Mouse (Mus musculus) large intestine, adult 2 months (tissue): ENCODE data around the gene Pard3. TPM values are rescaled to one million over a fixed set of nuclear protein-coding genes. Genes with fewer than 3 reads are reported as not detected.

Source experiments
- DNase-seq: peaks from one replicate; pipeline ENCODE4 v3.0.0-alpha.2; 2012; ENCODE audit warnings: low read depth, low spot score
- WGBS: fragments of 180-500 bp; shearing (Covaris S2); methylation state at CpG from one replicate; pipeline ENCODE4 v1.1.7; 2018; 5-methylcytosine and 5-hydroxymethylcytosine counted together
- polyA plus RNA-seq: library from polyadenylated mRNA; depleted of rRNA; stranded (reverse); fragments of >200 nt; gene quantifications from 2 replicates; pipeline ENCODE4 v1.2.3, GENCODE M21; 2012

Pard3 gene
- polyA plus RNA-seq, 1 experiment = 19.0 TPM

- WGBS = 26% methylated on average over 9 of the region's 9 CpGs
- peak; percentile 33 for DNase-seq
These were observed 376.6 kb downstream of the Pard3 start for GRCm38 (mm10) chr8:127440161-127440833.

GRCm38 (mm10) chr8:127440834-127441485, 377.3 kb downstream of the Pard3 start:
- 31% methylated on average over 6 of the region's 6 CpGs for WGBS
- DNase-seq = peak; percentile 90

- 52% methylated on average over 1 of the region's 1 CpGs for WGBS
- DNase-seq = no peak
These were observed 383.7 kb downstream of the Pard3 start for GRCm38 (mm10) chr8:127447401-127447800.

GRCm38 (mm10) chr8:127449066-127449840, 385.6 kb downstream of the Pard3 start:
- 77% methylated on average over 6 of the region's 6 CpGs for WGBS
- peak; percentile 31 for DNase-seq

GRCm38 (mm10) chr8:127450954-127451668, 387.4 kb downstream of the Pard3 start:
- DNase-seq = no peak
- 94% methylated on average over 14 of the region's 14 CpGs for WGBS

GRCm38 (mm10) chr8:127452364-127452763, 388.7 kb downstream of the Pard3 start:
- no peak for DNase-seq
- 94% methylated on average over 6 of the region's 6 CpGs for WGBS

GRCm38 (mm10) chr8:127457901-127458300, 394.2 kb downstream of the Pard3 start:
- 41% methylated on average over 3 of the region's 3 CpGs for WGBS
- DNase-seq = no peak

GRCm38 (mm10) chr8:127461173-127461572, 397.5 kb downstream of the Pard3 start:
- DNase-seq = no peak
- 42% methylated on average over 3 of the region's 3 CpGs for WGBS

- no peak for DNase-seq
- WGBS = 89% methylated on average over 2 of the region's 2 CpGs
These were observed 398.8 kb downstream of the Pard3 start for GRCm38 (mm10) chr8:127462378-127462935.

GRCm38 (mm10) chr8:127464300-127464699, 400.6 kb downstream of the Pard3 start:
- DNase-seq = no peak
- 85% methylated on average over 1 of the region's 1 CpGs for WGBS

- DNase-seq = no peak
- WGBS = 73% methylated on average over 2 of the region's 2 CpGs
These were observed 408.5 kb downstream of the Pard3 start for GRCm38 (mm10) chr8:127472204-127472603.

- WGBS = 91% methylated on average over 2 of the region's 2 CpGs
- DNase-seq = no peak
These were observed 416.3 kb downstream of the Pard3 start for GRCm38 (mm10) chr8:127480003-127480402.

GRCm38 (mm10) chr8:127485618-127486017, 421.9 kb downstream of the Pard3 start:
- 57% methylated on average over 5 of the region's 5 CpGs for WGBS

GRCm38 (mm10) chr8:127491963-127492362, 428.3 kb downstream of the Pard3 start:
- DNase-seq = no peak
- WGBS = 68% methylated on average over 6 of the region's 6 CpGs

More at GRCm38 (mm10) chr8:127485618-127486017, 421.9 kb downstream of the Pard3 start:
- no peak for DNase-seq

GRCm38 (mm10) chr8:127495226-127495780, 431.6 kb downstream of the Pard3 start:
- 61% methylated on average over 4 of the region's 4 CpGs for WGBS
- DNase-seq = no peak

- WGBS = 80% methylated on average over 13 of the region's 13 CpGs
- DNase-seq = no peak
These were observed 435.5 kb downstream of the Pard3 start for GRCm38 (mm10) chr8:127498997-127499719.

GRCm38 (mm10) chr8:127499720-127500114, 436.0 kb downstream of the Pard3 start:
- no peak for DNase-seq
- WGBS = 66% methylated on average over 13 of the region's 13 CpGs

GRCm38 (mm10) chr8:127500206-127500605, 436.5 kb downstream of the Pard3 start:
- 61% methylated on average over 7 of the region's 7 CpGs for WGBS

GRCm38 (mm10) chr8:127501756-127502155, 438.1 kb downstream of the Pard3 start:
- DNase-seq = no peak
- WGBS = 85% methylated on average over 1 of the region's 1 CpGs

More at GRCm38 (mm10) chr8:127500206-127500605, 436.5 kb downstream of the Pard3 start:
- DNase-seq = no peak
